Comparison of ENCODE assay signal across 11 mouse cellular contexts in the genomic region with DNA sequence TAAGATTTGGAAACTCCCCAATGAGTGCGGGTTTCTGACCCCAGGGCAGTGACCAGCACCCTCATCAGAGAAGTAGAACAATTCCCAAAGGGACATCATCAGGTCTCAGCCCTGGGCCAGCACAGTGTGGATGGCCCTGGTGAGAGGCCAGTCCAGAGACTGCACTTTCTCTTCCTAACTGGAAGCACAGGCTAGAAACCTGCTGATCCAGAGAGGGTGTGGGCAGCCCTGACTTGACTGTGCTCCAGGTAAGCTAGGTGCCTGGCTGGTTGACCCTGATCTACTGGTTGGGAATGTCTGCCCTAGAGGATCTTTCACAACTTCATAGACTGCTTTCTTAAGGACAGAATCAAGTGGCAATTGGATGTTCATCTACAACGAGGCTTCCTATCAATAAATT.
DNase-seq lines count a peak whose midpoint lies in the region; ATAC-seq and TF ChIP-seq lines count a peak whose summit lies in the region.
"Had no signal": no experiment of that assay in that cellular context is flagged by ENCODE, and none has a peak within 500 bp of the region (broad histone marks: within the 10 kb centered on the region; RNA-seq: fewer than 3 reads in every experiment).

No protein-coding gene starts in this region.

- peaks cover 15% of the 10 kb centered on the region for H3K4me1 ChIP-seq in forebrain, embryonic 15.5 days
- H3K4me1 ChIP-seq in forebrain, embryonic 14.5 days (ENCODE audit: control insufficient read depth, insufficient read depth, low read length), result peaks cover 6% of the 10 kb centered on the region; the same call in 1 of the 2 replicates
- H3K4me1 ChIP-seq in liver, postnatal 0 days (ENCODE audit: insufficient read depth), result peaks cover 5% of the 10 kb centered on the region
- peaks cover 7% of the 10 kb centered on the region for H3K4me1 ChIP-seq in embryonic facial prominence, embryonic 13.5 days
- peaks cover 18% of the 10 kb centered on the region; the same call in 1 of the 2 replicates for H3K4me1 ChIP-seq in midbrain, embryonic 14.5 days (ENCODE audit: control insufficient read depth, insufficient read depth, low read length)

- H3K9me3 ChIP-seq in forebrain, embryonic 15.5 days, result no peaks in the 10 kb centered on the region
- H3K9me3 ChIP-seq in forebrain, embryonic 14.5 days (replicated peaks; ENCODE audit: control insufficient read depth, low read length), result no peaks in the 10 kb centered on the region
- H3K9me3 ChIP-seq in liver, postnatal 0 days (ENCODE audit: low read length), result no peaks in the 10 kb centered on the region
- H3K9me3 ChIP-seq in embryonic facial prominence, embryonic 13.5 days, result no peaks in the 10 kb centered on the region
- H3K9me3 ChIP-seq in midbrain, embryonic 14.5 days (ENCODE audit: control insufficient read depth, low read length), result no peaks in the 10 kb centered on the region
- H3K9me3 ChIP-seq: forebrain, embryonic 12.5 days; neural tube, embryonic 15.5 days had no signal

- WGBS in forebrain, embryonic 15.5 days, result 86% methylated on average over 2 of the region's 2 CpGs
- 84% methylated on average over 2 of the region's 2 CpGs for WGBS in forebrain, embryonic 14.5 days
- 58% methylated on average over 2 of the region's 2 CpGs for WGBS in liver, postnatal 0 days (ENCODE audit: insufficient replicate concordance)
- WGBS in embryonic facial prominence, embryonic 13.5 days, result 69% methylated on average over 2 of the region's 2 CpGs
- 82% methylated on average over 2 of the region's 2 CpGs for WGBS in midbrain, embryonic 14.5 days

- H3K4me2 ChIP-seq in forebrain, embryonic 15.5 days (replicated peaks), result no peak overlapping the region
- no peak overlapping the region for H3K4me2 ChIP-seq in forebrain, embryonic 14.5 days (ENCODE audit: low read length)
- H3K4me2 ChIP-seq in liver, postnatal 0 days (ENCODE audit: low read depth, low read length), result no peak overlapping the region
- H3K4me2 ChIP-seq in embryonic facial prominence, embryonic 13.5 days, result no peak overlapping the region
- H3K4me2 ChIP-seq in midbrain, embryonic 14.5 days (ENCODE audit: low read length), result no peak overlapping the region

- ATAC-seq in forebrain, embryonic 15.5 days (replicated peaks), result peak; percentile 42; the same call in 1 of the 2 replicates
- ATAC-seq in forebrain, embryonic 14.5 days, result no peak
- 0 out of 2 replicates have a peak, but pooled peaks have one; percentile 6 for ATAC-seq in liver, postnatal 0 days
- peak; percentile 75; the same call in 1 of the 2 replicates for ATAC-seq in embryonic facial prominence, embryonic 13.5 days (ENCODE audit: insufficient number of reproducible peaks, insufficient read depth, low FRiP score, low TSS enrichment, low read depth)
- ATAC-seq in midbrain, embryonic 14.5 days (ENCODE audit: low FRiP score, low TSS enrichment), result peak; percentile 32; the same call in 1 of the 2 replicates

- H3K36me3 ChIP-seq in forebrain, embryonic 15.5 days, result no peaks in the 10 kb centered on the region
- H3K36me3 ChIP-seq in forebrain, embryonic 14.5 days (ENCODE audit: control insufficient read depth, insufficient read depth, low read length), result no peaks in the 10 kb centered on the region
- no peaks in the 10 kb centered on the region for H3K36me3 ChIP-seq in liver, postnatal 0 days (replicated peaks; ENCODE audit: insufficient read depth, low read length)
- no peaks in the 10 kb centered on the region for H3K36me3 ChIP-seq in embryonic facial prominence, embryonic 13.5 days
- no peaks in the 10 kb centered on the region for H3K36me3 ChIP-seq in midbrain, embryonic 14.5 days (ENCODE audit: control insufficient read depth, insufficient read depth, low read length)
- H3K36me3 ChIP-seq: forebrain, embryonic 12.5 days; neural tube, embryonic 15.5 days had no signal

- no peak for TF ChIP-seq CTCF in liver, postnatal 0 days (IDR thresholded peaks at IDR 0.05; ENCODE audit: low read depth)

- no peaks in the 10 kb centered on the region for H3K27me3 ChIP-seq in forebrain, embryonic 15.5 days
- H3K27me3 ChIP-seq in forebrain, embryonic 14.5 days (replicated peaks; ENCODE audit: control insufficient read depth, insufficient read depth, low read length), result no peaks in the 10 kb centered on the region
- H3K27me3 ChIP-seq in liver, postnatal 0 days (ENCODE audit: insufficient read depth, low read length), result no peaks in the 10 kb centered on the region
- H3K27me3 ChIP-seq in embryonic facial prominence, embryonic 13.5 days, result peaks cover 12% of the 10 kb centered on the region
- H3K27me3 ChIP-seq in midbrain, embryonic 14.5 days (ENCODE audit: control insufficient read depth, insufficient read depth, low read length), result no peaks in the 10 kb centered on the region
- H3K27me3 ChIP-seq: neural tube, embryonic 15.5 days had no signal

- no peak overlapping the region for H3K4me3 ChIP-seq in forebrain, embryonic 15.5 days
- H3K4me3 ChIP-seq in forebrain, embryonic 14.5 days (ENCODE audit: low read depth, low read length), result no peak overlapping the region
- H3K4me3 ChIP-seq in liver, postnatal 0 days (ENCODE audit: low read depth, low read length), result no peak overlapping the region
- no peak overlapping the region for H3K4me3 ChIP-seq in embryonic facial prominence, embryonic 13.5 days
- H3K4me3 ChIP-seq in midbrain, embryonic 14.5 days (replicated peaks; ENCODE audit: low read depth, low read length), result no peak overlapping the region
- H3K4me3 ChIP-seq: forebrain, embryonic 12.5 days; neural tube, embryonic 15.5 days had no signal

- H3K27ac ChIP-seq in forebrain, embryonic 15.5 days (replicated peaks), result no peak overlapping the region
- no peak overlapping the region for H3K27ac ChIP-seq in forebrain, embryonic 14.5 days (ENCODE audit: low read depth, low read length)
- H3K27ac ChIP-seq in liver, postnatal 0 days (ENCODE audit: low read depth), result no peak overlapping the region
- H3K27ac ChIP-seq in embryonic facial prominence, embryonic 13.5 days, result no peak overlapping the region
- H3K27ac ChIP-seq in midbrain, embryonic 14.5 days (replicated peaks; ENCODE audit: low read depth, low read length), result no peak overlapping the region
- H3K27ac ChIP-seq: forebrain, embryonic 12.5 days; liver, embryonic 14.5 days; neural tube, embryonic 15.5 days had no signal

- no peak for TF ChIP-seq EP300 in liver, postnatal 0 days (IDR thresholded peaks at IDR 0.05; ENCODE audit: low read depth)

- DNase-seq in forebrain, embryonic 14.5 days (ENCODE audit: low spot score), result no peak
- no peak for DNase-seq in liver, postnatal 0 days
- DNase-seq in liver, result no peak
- DNase-seq in midbrain, embryonic 14.5 days, result no peak
- DNase-seq in gastrocnemius, adult 8-10 months (ENCODE audit: low spot score in 2 of 2), result no peak
- no peak for DNase-seq in cerebellum, postnatal 36 days

- H3K9ac ChIP-seq in forebrain, embryonic 15.5 days (replicated peaks), result no peak overlapping the region
- H3K9ac ChIP-seq in forebrain, embryonic 14.5 days (ENCODE audit: low read length), result no peak overlapping the region
- no peak overlapping the region for H3K9ac ChIP-seq in liver, postnatal 0 days (replicated peaks)
- no peak overlapping the region for H3K9ac ChIP-seq in embryonic facial prominence, embryonic 13.5 days
- H3K9ac ChIP-seq in midbrain, embryonic 14.5 days (replicated peaks; ENCODE audit: low read length), result no peak overlapping the region
- H3K9ac ChIP-seq: forebrain, embryonic 12.5 days; liver, embryonic 14.5 days; neural tube, embryonic 15.5 days had no signal
